Mouse (Mus musculus) kidney, adult 9 months (tissue): Measurements from ENCODE around the gene Vamp1.

Source experiments
- DNase-seq: peaks from one replicate; pipeline ENCODE4 v3.0.0; 2022

The Vamp1 gene

DNA sequence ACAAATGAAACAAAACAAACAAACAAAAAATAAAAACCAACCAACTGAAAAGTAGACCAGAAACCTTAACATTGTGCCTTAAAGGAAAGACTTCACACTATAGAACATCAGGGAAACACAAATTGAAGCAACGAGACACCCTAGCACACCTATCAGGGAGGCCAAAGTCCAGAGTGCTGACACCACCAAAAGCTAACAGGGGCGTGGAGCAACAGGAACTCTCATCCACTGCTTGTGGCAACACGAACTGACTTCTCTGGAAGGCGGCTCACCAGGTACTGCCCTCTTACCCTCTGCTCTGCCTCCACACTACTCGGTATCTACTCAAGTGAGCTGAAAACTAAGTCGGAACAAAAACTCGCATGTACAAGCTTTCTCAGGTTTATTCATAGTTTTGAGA is 76.9 kb downstream of the Vamp1 start:
- no peak for DNase-seq

DNA sequence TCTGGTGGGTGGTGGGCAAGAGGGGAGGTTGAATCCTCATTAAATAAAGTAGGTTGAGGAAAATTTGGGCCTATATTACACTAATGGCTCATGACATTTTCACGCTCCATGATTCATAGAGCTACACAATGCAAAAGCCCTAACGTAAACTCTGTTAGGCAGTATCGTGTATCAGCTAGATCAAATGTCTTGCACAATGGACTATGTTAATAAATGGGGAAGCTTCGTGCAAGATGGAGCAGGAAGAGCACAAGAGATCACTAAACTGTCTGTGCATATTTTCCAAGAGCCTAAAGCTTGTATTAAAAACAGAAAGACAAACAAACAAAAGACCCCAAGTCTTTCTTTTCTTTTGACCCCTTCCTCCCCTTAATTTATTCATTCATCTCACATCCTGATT is 78.7 kb downstream of the Vamp1 start:
- DNase-seq, result no peak
